Mouse (Mus musculus) embryonic fibroblast, embryonic 13.5 days (primary cell): Measurements from ENCODE around the gene H2-T22.
"Not testable (repeated sequence)": the region's sequence is repeated elsewhere in the genome, so short reads cannot be mapped to it uniquely, and the experiment has no call there.

Experiments
- CTCF ChIP-seq: IDR thresholded peaks from 2 replicates; pipeline ENCODE4 v1.5.1; 2011; ENCODE audit warnings: mild to moderate bottlenecking, control low read depth, low read length, moderate library complexity, borderline replicate concordance; ENCODE audit not compliant: insufficient read depth
- POLR2A ChIP-seq: IDR thresholded peaks from 2 replicates; pipeline ENCODE4 v1.6.1; 2011; ENCODE audit warnings: low read depth, mild to moderate bottlenecking, control low read depth, low read length, moderate library complexity

- not testable (repeated sequence) for TF ChIP-seq CTCF, POLR2A
Measured at GRCm38 (mm10) chr17:36057927-36058326, 15.4 kb upstream of the H2-T22 start.
